Mouse (Mus musculus): ENCODE data around the gene Six1.

GRCm38 (mm10) chr12:73045724-73046606, 7.7 kb downstream of the Six1 start:
- no peak for TF ChIP-seq MAFK (IDR thresholded peaks at IDR 0.05; ENCODE audit: insufficient read depth, low read depth, low read length)
- no peak for TF ChIP-seq CHD2 (IDR thresholded peaks at IDR 0.05; ENCODE audit: low read depth, low read length)
- no peak for TF ChIP-seq ZNF384 (IDR thresholded peaks at IDR 0.05; ENCODE audit: low read depth, low read length)
- no peak for TF ChIP-seq HCFC1 (IDR thresholded peaks at IDR 0.05; ENCODE audit: borderline replicate concordance, insufficient read depth, low read length)

All from ES-E14 (cell line).